Mouse (Mus musculus): ENCODE measurements at regions not wholly inside any gene's neighbourhood (a gene's known extent, or its start where the extent isn't known, plus 50 kb on each side); places are given as distances from the start of the nearest gene placed in this dataset.

DNA sequence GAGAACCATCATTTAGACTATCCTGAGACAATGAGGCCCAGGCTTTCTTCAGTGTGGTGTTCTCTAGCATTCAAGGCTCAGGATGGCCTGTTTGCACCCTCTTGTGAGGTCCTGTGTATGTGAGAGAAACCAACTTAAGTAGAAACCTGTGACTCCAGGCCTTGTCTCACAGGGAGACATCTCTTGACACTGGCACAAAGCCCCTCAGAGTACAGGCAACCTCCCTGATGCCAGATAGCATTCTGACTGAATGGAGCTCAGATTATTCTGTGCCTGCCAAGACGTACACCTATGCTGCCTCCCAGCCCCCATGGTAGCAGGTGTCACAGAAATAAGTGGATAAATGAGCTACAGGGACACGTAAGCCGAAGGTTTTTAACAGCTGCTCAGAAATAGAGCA is 77.9 kb upstream of the Ccn6 start:
- TF ChIP-seq GATA1 (IDR thresholded peaks at IDR 0.05; ENCODE audit: borderline replicate concordance, low read length) = no peak
- TF ChIP-seq FLI1 (IDR thresholded peaks at IDR 0.05; ENCODE audit: low read length) = no peak
